Mouse (Mus musculus) lung, adult 2 months (tissue): ENCODE data around the gene Mt4. TPM values are rescaled to one million over a fixed set of nuclear protein-coding genes. Genes with fewer than 3 reads are reported as not detected.
A peak's percentile ranks its signal among the peaks of the same experiment; 100 is the strongest.

Experiments used
- DNase-seq: peaks from one replicate; pipeline ENCODE4 v3.0.0; 2022
- H3K4me1 ChIP-seq: fragments of 200-500 bp; 2 replicates; pipeline ENCODE4 v1.6.1; 2011; ENCODE audit warnings: low read length; ENCODE audit not compliant: control insufficient read depth, insufficient read depth
- H3K4me3 ChIP-seq: fragments of 200-500 bp; replicated peaks from 2 replicates; pipeline ENCODE3; 2011; ENCODE audit warnings: low read depth, mild to moderate bottlenecking, control low read depth, low read length; ENCODE audit errors: extremely low read depth
- CTCF ChIP-seq: fragments of 200-500 bp; IDR thresholded peaks from 2 replicates; pipeline ENCODE4 v1.5.1; 2011; ENCODE audit warnings: mild to moderate bottlenecking, low read length, control low read depth; ENCODE audit not compliant: insufficient read depth
- POLR2A ChIP-seq: fragments of 200-500 bp; IDR thresholded peaks from 2 replicates; pipeline ENCODE4 v1.6.1; 2011; ENCODE audit warnings: low read depth, mild to moderate bottlenecking, control low read depth, low read length, borderline replicate concordance; ENCODE audit errors: extremely low read depth
- WGBS: fragments of 180-500 bp; shearing (Covaris S2); methylation state at CpG from one replicate; pipeline ENCODE4 v1.1.7; 2018; 5-methylcytosine and 5-hydroxymethylcytosine counted together
- polyA plus RNA-seq: library from polyadenylated mRNA; depleted of rRNA; stranded (reverse); fragments of >200 nt; gene quantifications from 2 replicates; pipeline ENCODE4 v1.2.3, GENCODE M21; 2012; rRNA removed

The Mt4 gene
- polyA plus RNA-seq: 935 TPM in 1 of 2 replicates, not detected in the other

DNA sequence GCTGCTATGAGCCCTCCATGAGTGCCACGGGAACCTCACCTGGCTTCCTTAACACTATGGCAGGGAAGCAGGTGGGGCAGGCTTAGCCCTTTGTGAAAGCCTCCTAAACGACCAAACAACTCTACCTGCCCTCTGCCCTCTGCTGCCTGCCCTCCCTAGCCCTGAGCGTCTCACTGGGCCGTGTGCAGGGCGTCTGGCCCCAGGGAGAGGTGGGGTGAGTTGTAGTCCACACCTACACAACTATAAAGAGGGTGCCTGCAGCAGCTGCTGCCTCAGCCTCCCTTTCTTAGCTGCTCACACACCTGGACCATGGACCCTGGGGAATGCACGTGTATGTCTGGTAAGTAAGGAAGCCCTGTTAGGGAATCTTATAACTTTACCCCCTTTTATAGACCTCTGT lies at the start of gene Mt4:
TSS of gene Mt4 (plus strand) at position 265 of the 400 bp plus-strand sequence.
- H3K4me1 ChIP-seq: no peaks in the 10 kb centered on the region
- no peak for DNase-seq
- no peak within 1 kb of the TSS for H3K4me3 ChIP-seq
- WGBS: 38% methylated on average over 6 of the region's 6 CpGs
- TF ChIP-seq POLR2A (no peak), CTCF (no peak)

DNA sequence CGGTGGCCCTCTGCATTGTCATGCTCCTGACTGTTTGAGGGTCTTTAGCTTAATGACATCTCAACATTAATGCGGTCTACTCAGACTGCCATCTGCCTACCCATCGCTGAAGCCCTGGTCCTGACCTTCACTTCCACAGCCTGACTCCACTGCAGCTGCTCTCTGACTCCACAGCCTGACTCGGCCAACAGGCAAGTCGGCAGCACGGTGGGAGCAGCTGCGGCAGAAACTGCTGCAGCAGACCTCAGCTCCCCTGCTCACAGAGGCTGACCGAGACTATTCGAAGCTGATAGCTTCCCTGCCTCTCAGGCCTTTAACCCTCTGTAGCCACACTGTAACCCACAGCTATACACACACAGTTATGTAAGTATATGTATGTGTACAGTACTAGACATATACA lies 49.0 kb upstream of the Mt4 start:
- no peak for TF ChIP-seq CTCF
- no peak for TF ChIP-seq POLR2A
- DNase-seq: no peak
- H3K4me3 ChIP-seq: no peak overlapping the region
- no peaks in the 10 kb centered on the region for H3K4me1 ChIP-seq
- WGBS: 85% methylated on average over 9 of the region's 9 CpGs

DNA sequence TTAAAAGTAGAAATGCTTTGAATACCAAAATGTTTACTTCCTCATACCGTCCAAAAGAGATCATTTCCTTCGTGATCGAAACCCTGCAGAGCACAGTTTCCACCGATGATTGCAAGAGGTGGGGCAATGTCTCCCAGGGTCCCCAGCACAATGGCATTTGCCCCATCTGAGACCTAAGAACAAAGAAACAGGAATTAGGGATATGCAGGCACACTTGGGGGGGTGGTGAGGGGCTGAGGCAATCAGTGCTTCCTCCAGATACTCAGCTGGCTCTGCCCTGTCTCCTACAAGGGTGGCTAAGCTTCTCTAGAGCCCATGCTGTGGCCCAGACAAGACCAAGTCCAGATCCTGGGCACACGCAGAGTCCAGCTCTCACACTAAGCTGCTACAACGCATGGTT lies 47.3 kb upstream of the Mt4 start:
- DNase-seq: no peak
- 58% methylated on average over 6 of the region's 6 CpGs for WGBS
- no peaks in the 10 kb centered on the region for H3K4me1 ChIP-seq
- no peak for TF ChIP-seq CTCF
- no peak for TF ChIP-seq POLR2A
- no peak overlapping the region for H3K4me3 ChIP-seq

DNA sequence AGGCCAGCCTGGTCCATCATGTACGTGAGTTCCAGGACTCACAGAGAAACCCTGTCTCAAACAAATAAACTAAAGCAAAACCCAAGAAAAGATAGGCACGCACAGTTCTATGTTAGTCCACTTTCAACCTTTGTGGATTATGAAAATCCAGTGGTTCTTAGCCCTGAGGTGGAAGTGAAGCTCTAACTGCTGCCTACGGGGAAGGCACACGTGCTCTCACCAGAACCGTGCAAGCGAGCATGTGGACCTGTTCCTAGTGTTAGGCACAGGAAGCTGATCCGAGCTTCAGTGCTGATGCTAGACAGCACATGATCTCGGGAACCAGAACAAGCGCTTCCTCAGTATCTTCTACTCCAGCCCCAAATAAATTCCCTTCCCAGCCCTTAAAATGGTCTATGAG lies 44.1 kb upstream of the Mt4 start:
- TF ChIP-seq CTCF: no peak
- TF ChIP-seq POLR2A: no peak
- Histone ChIP-seq H3K4me3 (no peak overlapping the region), H3K4me1 (0 out of 2 replicates have a peak, but pooled peaks cover 2% of the 10 kb centered on the region)
- DNase-seq: no peak
- 77% methylated on average over 9 of the region's 9 CpGs for WGBS

DNA sequence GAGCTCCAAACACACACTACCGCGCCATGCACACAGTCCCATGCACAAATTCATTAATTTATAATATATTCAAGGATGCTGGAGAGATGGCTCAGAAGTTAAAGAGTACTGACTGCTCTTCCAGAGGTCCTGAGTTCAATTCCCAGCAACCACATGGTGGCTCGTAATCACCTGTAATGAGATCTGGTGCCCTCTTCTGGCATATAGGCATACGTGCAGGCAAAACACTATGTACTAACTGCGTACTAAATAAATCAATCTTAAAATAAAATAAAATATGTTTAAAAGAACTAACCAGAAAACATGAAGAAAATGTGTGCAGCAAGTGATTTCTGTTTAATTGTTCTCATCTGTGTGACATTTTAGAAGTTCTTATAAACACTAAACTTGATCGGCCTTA lies 42.7 kb upstream of the Mt4 start:
- TF ChIP-seq CTCF (no peak), POLR2A (no peak)
- peaks cover 2% of the 10 kb centered on the region; the same call in 1 of the 2 replicates for H3K4me1 ChIP-seq
- no peak overlapping the region for H3K4me3 ChIP-seq
- DNase-seq: no peak
- WGBS: 80% methylated on average over 6 of the region's 6 CpGs

DNA sequence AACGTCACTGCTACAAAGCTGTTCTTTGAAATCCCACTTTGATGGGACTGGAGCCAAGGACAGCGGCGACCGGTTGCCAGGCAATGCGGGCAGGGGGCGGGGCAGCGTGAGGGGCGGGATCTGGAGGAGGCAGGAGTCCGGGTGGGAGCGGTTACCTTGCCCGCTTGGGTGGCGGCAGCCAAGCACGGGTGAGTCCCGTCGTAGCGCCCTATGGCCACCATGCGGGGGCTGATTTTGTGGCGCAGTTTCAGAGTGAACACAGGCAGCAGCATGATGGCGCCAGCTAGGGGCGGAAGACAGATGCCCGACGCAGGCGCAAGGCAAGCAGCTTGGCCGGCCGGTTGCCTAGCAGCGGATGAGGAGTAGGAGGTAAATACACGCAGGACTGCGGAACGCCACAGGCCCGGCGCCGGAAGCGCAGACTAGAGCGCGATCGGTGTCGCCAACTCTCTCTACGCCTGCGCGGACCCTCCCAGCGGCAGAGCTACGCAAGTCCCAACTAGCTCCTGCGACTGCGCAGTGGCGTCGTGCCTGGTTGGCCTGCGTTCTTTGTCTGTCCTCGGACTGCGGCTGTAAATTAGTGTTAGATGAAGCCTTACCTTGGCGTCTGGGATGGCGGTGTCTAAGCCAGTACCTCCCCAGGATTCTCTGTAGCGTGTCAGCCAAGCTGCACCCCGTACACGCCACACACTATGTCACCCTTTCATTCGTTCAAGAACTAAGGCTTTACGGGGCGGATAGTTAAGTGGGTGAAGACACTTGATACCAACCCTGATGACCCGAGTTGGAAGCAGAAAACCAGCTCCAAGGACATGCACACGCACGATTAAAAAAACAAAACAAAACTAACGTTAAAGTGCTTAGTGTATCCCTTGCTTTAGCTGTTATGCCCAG lies 38.7 kb upstream of the Mt4 start, which contains the start of gene Bbs2:
TSS of gene Bbs2 (minus strand) at position 848 of the 894 bp plus-strand sequence.
- peak; percentile 98 for DNase-seq
- TF ChIP-seq CTCF (no peak), POLR2A (peak; percentile 99)
- Histone ChIP-seq H3K4me3 (peak within 1 kb of the TSS; percentile 97), H3K4me1 (peaks cover 2% of the 10 kb centered on the region; the same call in 1 of the 2 replicates)
- under 1% methylated on average over 61 of the region's 61 CpGs for WGBS

DNA sequence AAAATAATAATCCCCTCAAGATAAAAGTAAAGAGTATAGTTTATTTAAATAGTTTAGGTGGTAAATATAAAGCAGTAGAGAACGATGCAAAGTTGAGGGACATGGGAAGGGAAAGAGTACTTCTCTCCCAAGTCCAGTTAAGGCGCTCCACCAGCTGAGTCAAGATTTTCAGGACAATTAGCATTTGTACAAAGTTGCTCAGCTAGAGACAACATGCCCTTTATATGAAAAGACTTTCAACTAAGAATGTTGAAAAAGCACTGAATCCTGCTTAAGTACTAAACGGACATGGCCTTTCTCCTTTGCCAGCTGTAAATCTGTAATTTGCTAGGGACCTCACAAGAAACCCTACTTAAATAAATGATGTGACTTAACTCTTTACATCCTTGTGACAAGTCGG lies 38.0 kb upstream of the Mt4 start:
- WGBS: 47% methylated on average over 4 of the region's 4 CpGs
- peaks cover 2% of the 10 kb centered on the region; the same call in 1 of the 2 replicates for H3K4me1 ChIP-seq
- no peak overlapping the region for H3K4me3 ChIP-seq
- TF ChIP-seq POLR2A: no peak
- no peak for TF ChIP-seq CTCF
- DNase-seq: no peak

DNA sequence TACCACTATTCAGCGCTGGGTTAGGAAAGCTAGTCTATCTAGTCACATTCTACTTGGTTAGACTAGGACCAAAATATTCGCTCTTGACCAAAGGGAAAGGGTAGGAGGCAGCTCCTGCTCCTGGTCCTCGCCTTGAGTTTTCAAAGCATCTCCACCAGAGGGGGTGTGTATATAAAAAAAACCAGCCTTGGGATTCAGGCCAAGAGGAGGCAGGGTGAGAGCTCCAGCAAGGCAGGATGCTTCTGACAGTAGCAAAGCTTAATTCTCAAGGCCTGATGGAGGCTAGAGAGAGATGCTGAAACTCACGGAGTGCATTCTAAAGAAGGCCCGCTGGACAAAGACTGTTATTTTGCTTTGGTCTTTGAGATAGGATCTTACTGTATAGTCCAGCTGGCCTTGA lies 32.9 kb upstream of the Mt4 start:
- 41% methylated on average over 5 of the region's 5 CpGs for WGBS
- TF ChIP-seq POLR2A (no peak), CTCF (no peak)
- Histone ChIP-seq H3K4me3 (no peak overlapping the region), H3K4me1 (no peaks in the 10 kb centered on the region; the same call in 1 of the 2 replicates)
- DNase-seq: no peak

DNA sequence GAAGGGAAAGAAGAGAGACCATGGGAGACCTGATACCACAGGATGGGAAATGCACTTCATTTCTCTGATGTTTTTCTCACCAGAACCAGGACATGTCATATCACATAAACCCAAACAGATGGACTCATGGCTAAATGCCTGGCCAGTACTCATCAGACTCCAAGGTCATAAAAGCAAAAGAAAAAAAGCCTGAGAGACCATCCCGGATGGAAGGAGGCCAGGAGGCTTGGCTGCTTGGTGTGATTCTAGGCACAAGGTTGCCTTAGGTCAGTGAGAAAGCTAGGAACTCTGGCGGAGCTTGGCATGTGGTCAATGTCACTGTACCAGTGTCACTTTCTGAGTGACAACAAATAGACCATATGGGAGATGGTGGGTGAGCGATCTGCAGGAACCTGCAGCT lies 29.1 kb upstream of the Mt4 start:
- no peak for TF ChIP-seq POLR2A
- TF ChIP-seq CTCF: no peak
- Histone ChIP-seq H3K4me1 (no peaks in the 10 kb centered on the region), H3K4me3 (no peak overlapping the region)
- 57% methylated on average over 3 of the region's 3 CpGs for WGBS
- DNase-seq: no peak

DNA sequence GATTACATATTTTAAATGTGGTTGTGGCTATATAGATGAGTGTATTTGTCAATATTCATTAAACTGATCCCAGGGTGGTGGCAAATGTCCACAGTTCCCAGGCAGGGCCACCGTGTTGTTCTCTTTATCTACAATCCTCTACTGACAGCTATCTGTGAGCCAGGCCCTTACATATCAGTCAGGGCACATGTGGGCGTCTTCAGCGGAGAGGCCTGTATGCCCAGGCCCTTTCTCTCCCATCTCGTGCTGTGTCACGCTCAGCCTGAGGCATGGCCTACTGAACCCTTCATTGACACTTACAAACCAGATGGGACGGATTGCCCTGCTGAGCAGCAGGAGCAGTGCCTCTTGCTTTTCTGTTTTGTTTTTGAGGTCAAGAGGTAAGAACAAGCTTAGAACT lies 27.6 kb upstream of the Mt4 start:
- DNase-seq: no peak
- 82% methylated on average over 6 of the region's 6 CpGs for WGBS
- Histone ChIP-seq H3K4me3 (no peak overlapping the region), H3K4me1 (no peaks in the 10 kb centered on the region)
- no peak for TF ChIP-seq CTCF
- TF ChIP-seq POLR2A: no peak
